Mouse (Mus musculus) C3H10T1/2 (cell line): ENCODE results near the gene Hdac2. TPM values are rescaled to one million over a fixed set of nuclear protein-coding genes. Genes with fewer than 3 reads are reported as not detected.

ENCODE experiments used
- polyA plus RNA-seq, 2 experiments: library from polyadenylated mRNA; unstranded; fragments of >200 nt; fragmentation: generic; extraction: Trizol; gene quantifications; one replicate each; pipeline ENCODE4 v1.2.1; 2012; ENCODE audit warnings: missing spikeins in 2 of 2

Gene Hdac2
- polyA plus RNA-seq = 10 to 100 TPM in 1 of 2 experiments, 1 to 10 TPM in 1; 5.6 to 72.9 TPM

DNA sequence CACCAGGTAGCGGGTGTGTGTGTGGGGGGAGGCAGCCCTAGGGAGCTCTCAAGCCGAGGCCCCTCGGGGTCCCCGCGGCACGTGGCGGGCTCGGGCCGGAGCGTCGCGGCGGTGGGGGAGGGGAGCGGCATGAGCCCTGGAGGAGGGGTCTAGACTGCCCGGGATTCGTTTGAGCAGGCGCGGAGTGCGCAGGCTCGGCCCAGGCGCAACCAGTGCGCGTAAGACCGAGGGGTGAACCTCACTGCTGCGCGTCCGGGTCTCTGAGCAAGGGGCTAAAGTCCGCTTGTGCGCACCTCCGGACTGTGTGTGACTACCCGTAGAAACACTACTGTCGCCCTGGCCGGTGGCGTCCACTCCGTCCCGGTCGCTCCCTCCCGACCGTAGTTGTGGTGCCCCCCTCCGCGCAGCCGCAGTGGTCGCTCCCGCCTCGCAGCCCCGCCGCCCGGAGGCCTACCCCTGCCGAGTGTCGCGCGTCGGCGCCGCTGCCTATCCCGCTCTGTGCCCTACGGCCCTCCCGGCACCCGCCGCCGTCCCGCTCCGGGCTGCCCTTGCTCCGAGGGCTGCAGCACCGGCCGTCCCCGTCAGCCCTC is at the start of gene Hdac2:
TSS of gene Hdac2 (plus strand) at position 459 of the 590 bp plus-strand sequence.

Other genes with a start within 250 kb of the Hdac2 start
- gene Marcks, start 164.4 kb downstream of the Hdac2 start, polyA plus RNA-seq = 100 to 1,000 TPM in 1 of 2 experiments, 10 to 100 TPM in 1; 13.7 to 209 TPM